Mouse (Mus musculus) frontal cortex, postnatal 36 days (tissue): ENCODE data around the gene Polr1e.
A peak's percentile ranks its signal among the peaks of the same experiment; 100 is the strongest.
"Not testable (repeated sequence)": the region's sequence is repeated elsewhere in the genome, so short reads cannot be mapped to it uniquely, and the experiment has no call there.

Experiments
- DNase-seq, 2 experiments: peaks; one replicate each; pipeline ENCODE4 v3.0.0; 2022; ENCODE audit warnings: low spot score in 2 of 2

Polr1e gene

GRCm38 (mm10) chr4:45054862-45055261 is 36.5 kb downstream of the Polr1e start:
- DNase-seq, result peak in 1 of 2 experiments; percentile 8

- peak in 1 of 2 experiments; percentile 6 for DNase-seq
These were observed 37.1 kb downstream of the Polr1e start for GRCm38 (mm10) chr4:45055451-45055850.

DNA sequence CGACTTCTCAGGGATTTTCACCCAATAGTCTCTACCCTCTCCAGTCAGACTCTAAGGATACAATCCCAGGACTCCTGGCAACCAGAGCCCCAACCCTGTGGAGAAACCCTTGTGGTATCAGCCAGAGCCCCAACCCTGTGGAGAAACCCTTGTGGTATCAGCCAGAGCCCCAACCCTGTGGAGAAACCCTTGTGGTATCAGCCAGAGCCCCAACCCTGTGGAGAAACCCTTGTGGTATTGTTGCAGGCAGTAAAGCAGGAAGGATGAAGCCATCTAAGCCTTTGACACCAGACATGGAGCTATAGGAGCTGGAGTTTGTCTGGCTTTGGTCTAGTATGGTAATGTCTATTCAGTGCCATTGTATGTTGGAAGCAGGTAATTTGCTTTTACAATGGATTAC is 45.5 kb downstream of the Polr1e start:
- not testable (repeated sequence) for DNase-seq

- DNase-seq, result no peak
These were observed 46.2 kb downstream of the Polr1e start for GRCm38 (mm10) chr4:45064577-45064976.

DNA sequence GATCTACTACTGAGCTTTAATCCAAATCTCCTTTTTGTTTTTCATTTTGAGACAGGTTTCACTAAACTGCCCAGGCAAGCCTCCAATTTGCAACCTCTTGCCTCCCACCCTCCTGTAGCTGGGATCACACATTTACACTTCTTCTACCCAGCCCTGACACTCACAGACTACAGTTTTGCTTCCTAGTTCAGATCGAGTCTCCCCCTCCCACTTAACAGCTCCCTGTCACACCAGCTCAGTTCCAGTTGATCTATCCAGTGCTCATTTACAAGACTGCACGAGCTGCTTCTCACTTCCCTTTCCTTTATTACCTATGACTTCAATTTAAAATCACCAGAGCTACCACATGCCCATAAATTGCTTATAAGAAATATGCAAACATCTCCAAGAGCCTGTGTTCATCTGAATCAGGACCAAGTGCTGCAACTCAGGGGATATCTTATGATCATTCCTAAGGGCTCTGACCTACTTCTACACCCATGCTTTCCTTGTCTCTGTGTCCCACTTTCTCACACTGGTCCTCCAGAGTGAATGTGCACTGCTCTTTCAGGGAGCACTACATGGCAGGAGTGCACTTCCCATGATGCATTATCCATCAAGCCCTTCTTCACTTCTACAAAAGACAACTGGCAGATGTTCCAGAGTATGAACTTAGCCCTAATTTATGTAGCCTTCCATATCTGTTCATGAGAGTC is 47.8 kb downstream of the Polr1e start:
- DNase-seq, result peak in 1 of 2 experiments; percentile 10

GRCm38 (mm10) chr4:45067742-45068141 is 49.4 kb downstream of the Polr1e start:
- DNase-seq, result no peak

GRCm38 (mm10) chr4:45072261-45072973 is 54.0 kb downstream of the Polr1e start:
- no peak for DNase-seq

- DNase-seq, result no peak
These were observed 55.2 kb downstream of the Polr1e start for GRCm38 (mm10) chr4:45073544-45073943.

GRCm38 (mm10) chr4:45081041-45081440 is 62.7 kb downstream of the Polr1e start:
- DNase-seq, result not testable (repeated sequence)

DNA sequence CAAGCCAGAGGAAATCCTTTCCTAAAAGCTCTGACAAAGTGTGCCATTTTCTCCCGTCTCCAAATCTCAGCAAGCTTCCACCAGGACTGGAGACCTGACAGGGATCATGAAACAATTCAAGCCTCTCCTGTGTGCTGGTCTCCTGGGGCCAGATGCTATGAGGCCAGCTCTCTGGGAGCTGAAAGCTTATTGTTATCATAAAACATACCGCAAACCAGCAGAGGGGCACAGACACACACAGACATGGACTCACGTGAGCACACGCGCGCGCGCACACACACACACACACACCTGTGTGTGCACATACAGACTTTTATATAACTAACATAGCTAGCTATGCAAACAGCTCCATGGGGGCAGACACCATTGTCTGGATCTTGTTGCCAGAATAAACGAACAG is 64.6 kb downstream of the Polr1e start:
- DNase-seq, result peak; percentile 6 to 14

DNA sequence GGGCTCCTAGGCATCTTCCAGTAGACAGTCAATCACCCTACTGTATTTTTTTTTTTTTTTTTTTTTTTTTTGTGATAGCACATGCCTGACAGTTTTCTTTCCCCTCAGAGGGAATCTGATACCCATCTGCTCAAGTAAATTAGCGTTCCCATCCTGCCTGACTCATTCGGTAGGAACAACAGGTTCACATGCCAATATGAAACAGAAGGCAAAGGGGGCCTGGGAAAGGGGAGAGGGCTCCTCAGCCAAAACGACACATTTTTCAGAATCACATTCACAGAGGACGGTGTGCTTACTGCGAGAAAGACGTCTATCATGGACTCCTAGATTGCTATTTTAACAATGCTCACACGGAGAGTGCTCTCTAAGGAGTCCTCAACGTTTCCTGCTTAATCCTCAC is 65.1 kb downstream of the Polr1e start:
- peak; percentile 11 to 17 for DNase-seq

DNA sequence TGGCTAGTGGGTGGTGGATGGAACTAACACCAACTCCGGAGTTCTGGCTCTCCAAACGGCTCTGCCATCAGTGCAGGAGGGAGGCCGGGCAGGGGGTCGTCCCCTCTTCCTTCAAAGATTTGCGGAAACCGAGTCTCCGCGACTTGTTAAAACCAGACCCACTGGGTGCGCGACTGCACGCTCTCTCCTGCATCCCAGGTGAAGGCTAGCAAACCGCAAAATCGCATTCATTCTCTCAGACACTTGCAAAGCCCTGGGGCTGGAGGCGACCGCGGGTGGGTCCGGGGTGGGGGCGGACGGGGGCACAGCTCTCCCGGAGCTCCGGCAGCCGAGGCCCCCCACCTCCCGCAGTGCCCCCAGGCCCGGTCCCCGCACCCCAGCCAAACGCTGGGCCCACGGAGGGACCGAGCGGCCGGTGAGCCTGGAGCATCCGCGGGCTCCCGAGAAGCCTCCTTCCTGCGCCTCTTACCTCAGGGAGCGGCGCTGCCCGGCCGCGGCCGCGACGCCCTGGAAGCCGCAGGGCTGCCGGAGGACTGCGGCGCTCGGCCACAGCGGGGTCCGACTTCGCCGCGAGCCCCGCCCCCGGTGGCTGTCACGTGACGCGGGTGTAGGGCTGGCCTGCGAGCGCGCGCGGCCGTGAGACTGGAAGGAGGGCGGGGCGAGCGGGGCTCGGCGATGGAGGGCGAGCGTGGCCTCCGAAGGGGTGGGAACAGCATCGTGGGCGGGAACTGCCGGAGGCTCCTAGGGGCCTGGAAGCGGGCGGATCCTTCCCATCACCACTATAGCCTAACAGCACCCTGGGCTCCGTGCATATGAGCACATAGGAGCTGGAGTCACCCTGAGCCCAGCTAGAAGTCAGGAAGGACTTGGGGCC is 65.9 kb downstream of the Polr1e start, which contains the start of gene Fbxo10:
Fbxo10 (minus strand) TSS at position 584 of the 874 bp plus-strand sequence.
- peak; percentile 86 to 87 for DNase-seq

GRCm38 (mm10) chr4:45084895-45085290 is 66.5 kb downstream of the Polr1e start:
- no peak for DNase-seq
